Mouse (Mus musculus): ENCODE results near the gene Col2a1. TPM values are rescaled to one million over a fixed set of nuclear protein-coding genes. Genes with fewer than 3 reads are reported as not detected.
A peak's percentile ranks its signal among the peaks of the same experiment; 100 is the strongest.

Col2a1 gene
- polyA plus RNA-seq, 1 experiment from 2014 or later: 142 TPM

DNA sequence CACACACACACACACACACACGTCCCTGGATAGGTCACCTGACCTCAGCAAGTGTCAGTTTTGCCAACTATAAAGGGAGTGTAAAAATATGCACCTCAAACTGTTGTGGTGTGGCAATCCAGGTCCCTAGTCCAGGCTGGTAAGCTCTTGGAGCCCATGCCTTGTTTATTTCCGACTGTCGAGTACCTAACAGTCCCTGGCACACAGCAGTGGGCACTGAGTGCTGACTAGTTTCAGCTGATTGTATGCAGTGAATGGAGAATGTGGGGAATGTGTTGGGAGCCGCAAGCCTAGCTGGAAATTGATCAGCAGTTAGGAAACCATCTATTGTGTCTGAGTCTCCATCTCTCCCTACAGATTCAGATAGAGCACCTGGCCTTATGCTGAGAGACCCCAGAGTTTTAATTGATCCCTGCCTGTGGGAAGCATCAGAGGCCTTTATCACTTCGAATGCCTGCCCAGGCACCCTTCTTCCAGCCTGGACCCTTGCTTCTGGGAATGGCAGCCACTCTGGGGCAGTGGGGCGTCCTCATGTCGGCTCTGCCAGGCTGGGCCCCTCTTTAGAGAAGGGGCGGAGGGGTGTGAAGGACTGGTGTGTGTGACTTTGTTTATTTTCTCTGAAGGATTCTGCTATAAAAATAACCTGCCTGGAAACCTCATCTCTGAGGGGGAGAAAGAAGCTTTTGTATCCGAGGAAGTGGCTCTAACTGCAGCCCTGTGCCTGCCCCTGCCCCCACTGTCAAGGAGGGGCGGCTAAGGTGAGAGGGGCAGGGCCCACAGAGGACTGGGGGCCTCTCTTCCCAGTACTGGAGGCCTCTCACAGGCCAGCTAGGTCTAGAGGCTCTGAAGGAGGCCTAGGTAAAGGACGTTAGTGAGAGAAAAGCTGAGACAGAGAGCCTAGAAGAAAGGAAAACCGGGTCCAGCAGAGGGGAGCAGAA is 22.7 kb upstream of the Col2a1 start:
- no peak overlapping the region for H3K4me3 ChIP-seq
- peak overlapping the region; percentile 82 for H3K27ac ChIP-seq (replicated peaks)
- 0 out of 2 replicates have a peak, but pooled peaks cover 10% of the 10 kb centered on the region for H3K27me3 ChIP-seq (ENCODE audit: low read depth, poor library complexity, severe bottlenecking)
- DNase-seq (ENCODE audit: low spot score): no peak
- WGBS: 39% methylated on average over 12 of the region's 12 CpGs
- H3K4me1 ChIP-seq: peaks cover 50% of the 10 kb centered on the region
- peaks cover 1% of the 10 kb centered on the region; the same call in 1 of the 2 replicates for H3K36me3 ChIP-seq
- H3K9me3 ChIP-seq (replicated peaks): no peaks in the 10 kb centered on the region

DNA sequence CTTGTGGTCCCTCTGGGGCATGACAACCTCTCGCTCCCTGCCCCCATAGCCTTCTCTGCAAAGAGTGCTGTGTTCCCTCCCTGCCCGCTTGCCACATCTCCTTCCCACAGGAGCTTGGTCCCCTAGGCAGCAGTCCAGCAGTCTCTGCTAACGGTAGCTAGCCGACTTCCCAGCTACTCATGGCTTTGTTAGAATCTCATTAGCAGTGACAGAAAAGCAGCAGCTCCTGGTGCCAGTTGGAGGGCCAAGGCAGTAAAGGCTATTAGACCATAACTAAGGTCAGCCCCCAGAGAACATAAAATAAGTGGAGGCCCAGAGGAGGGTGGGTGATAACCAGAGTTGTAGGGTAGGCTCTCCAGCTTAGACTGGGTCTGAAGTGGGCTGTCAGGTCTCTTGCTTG is 21.1 kb upstream of the Col2a1 start:
- Histone ChIP-seq H3K36me3 (no peaks in the 10 kb centered on the region), H3K9me3 (replicated peaks) (no peaks in the 10 kb centered on the region), H3K4me1 (peaks cover 45% of the 10 kb centered on the region), H3K4me3 (no peak overlapping the region), H3K27ac (replicated peaks) (peak overlapping the region; percentile 38; the same call in 1 of the 2 replicates), H3K27me3 (ENCODE audit: low read depth, poor library complexity, severe bottlenecking) (0 out of 2 replicates have a peak, but pooled peaks cover 10% of the 10 kb centered on the region)
- no peak for DNase-seq (ENCODE audit: low spot score)
- WGBS: 42% methylated on average over 4 of the region's 4 CpGs

DNA sequence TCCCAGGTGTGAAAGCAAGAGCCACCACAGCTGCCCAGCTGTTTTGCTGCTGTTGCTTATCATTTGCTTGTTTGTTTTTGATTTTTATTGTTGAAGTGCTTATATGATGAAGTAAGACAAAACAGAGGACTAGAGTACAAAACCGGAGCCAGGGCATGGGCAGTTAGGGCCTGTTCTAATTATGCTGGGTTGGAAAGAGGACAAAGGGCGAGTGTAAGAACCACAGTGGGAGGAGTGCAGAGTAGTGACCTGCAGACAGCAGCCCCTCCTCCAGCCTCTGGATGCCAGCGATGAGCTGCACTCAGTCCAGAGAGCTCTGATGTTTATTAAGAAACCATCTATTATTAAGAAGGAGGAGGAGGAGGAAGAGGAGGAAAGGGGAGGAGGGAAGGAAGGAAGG is 18.6 kb upstream of the Col2a1 start:
- Histone ChIP-seq H3K27me3 (ENCODE audit: low read depth, poor library complexity, severe bottlenecking) (0 out of 2 replicates have a peak, but pooled peaks cover 10% of the 10 kb centered on the region), H3K9me3 (replicated peaks) (no peaks in the 10 kb centered on the region), H3K4me1 (peaks cover 45% of the 10 kb centered on the region), H3K36me3 (no peaks in the 10 kb centered on the region), H3K4me3 (no peak overlapping the region), H3K27ac (replicated peaks) (no peak overlapping the region)
- DNase-seq (ENCODE audit: low spot score): no peak
- WGBS: 35% methylated on average over 3 of the region's 3 CpGs

GRCm38 (mm10) chr15:98021886-98022285 is 17.4 kb upstream of the Col2a1 start:
- Histone ChIP-seq H3K4me1 (peaks cover 33% of the 10 kb centered on the region), H3K4me3 (no peak overlapping the region), H3K27me3 (ENCODE audit: low read depth, poor library complexity, severe bottlenecking) (0 out of 2 replicates have a peak, but pooled peaks cover 10% of the 10 kb centered on the region), H3K36me3 (no peaks in the 10 kb centered on the region), H3K9me3 (replicated peaks) (no peaks in the 10 kb centered on the region), H3K27ac (replicated peaks) (no peak overlapping the region)
- no peak for DNase-seq (ENCODE audit: low spot score)
- 75% methylated on average over 2 of the region's 2 CpGs for WGBS

DNA sequence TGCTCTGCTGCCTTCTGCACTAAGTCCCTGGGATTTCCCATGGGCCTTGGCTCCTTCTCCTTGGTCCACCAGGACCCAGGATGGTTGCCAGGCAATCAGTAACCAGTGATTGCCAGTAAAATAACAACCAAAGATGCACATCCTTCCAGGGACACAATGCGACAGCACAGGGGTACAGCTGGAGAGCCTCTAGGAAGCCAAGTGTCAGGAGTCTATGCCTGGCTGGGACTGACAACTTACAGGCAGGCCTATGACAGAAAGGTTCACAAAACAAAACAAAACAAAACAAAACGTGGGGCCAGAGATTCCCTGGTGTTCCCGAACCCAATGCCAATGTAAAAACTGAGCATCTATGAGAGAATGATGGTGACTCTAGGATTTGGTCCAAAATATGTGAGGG is 14.6 kb upstream of the Col2a1 start:
- 73% methylated on average over 3 of the region's 3 CpGs for WGBS
- peaks cover 16% of the 10 kb centered on the region for H3K4me1 ChIP-seq
- H3K4me3 ChIP-seq: no peak overlapping the region
- DNase-seq (ENCODE audit: low spot score): no peak
- no peaks in the 10 kb centered on the region for H3K36me3 ChIP-seq
- no peak overlapping the region for H3K27ac ChIP-seq (replicated peaks)
- no peaks in the 10 kb centered on the region for H3K27me3 ChIP-seq (ENCODE audit: low read depth, poor library complexity, severe bottlenecking)
- no peaks in the 10 kb centered on the region for H3K9me3 ChIP-seq (replicated peaks)

DNA sequence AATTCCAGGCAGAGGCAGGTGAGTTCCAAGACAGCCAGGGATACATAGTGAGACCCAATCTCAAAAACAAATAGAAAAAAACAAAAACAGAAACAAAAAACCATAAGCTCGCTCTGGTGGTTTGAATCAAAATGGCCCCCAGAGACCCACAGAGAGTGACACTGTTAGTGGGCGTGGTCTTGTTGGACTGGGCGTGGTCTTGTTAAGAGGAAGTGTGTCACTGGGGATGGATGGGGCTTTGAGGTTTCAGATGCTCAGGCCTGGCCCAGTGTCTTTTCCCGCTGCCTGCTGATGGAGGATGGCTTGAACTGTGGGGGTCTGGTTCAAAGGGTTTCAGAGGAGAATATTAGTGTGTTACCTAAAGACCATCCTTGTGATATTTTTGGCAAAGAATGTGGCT is 13.4 kb upstream of the Col2a1 start:
- peaks cover 11% of the 10 kb centered on the region for H3K4me1 ChIP-seq
- no peaks in the 10 kb centered on the region for H3K27me3 ChIP-seq (ENCODE audit: low read depth, poor library complexity, severe bottlenecking)
- no peak for DNase-seq (ENCODE audit: low spot score)
- no peaks in the 10 kb centered on the region for H3K9me3 ChIP-seq (replicated peaks)
- no peak overlapping the region for H3K4me3 ChIP-seq
- 75% methylated on average over 4 of the region's 4 CpGs for WGBS
- H3K36me3 ChIP-seq: no peaks in the 10 kb centered on the region
- H3K27ac ChIP-seq (replicated peaks): no peak overlapping the region

- no peaks in the 10 kb centered on the region for H3K36me3 ChIP-seq
- H3K4me3 ChIP-seq: no peak overlapping the region
- no peaks in the 10 kb centered on the region for H3K9me3 ChIP-seq (replicated peaks)
- DNase-seq (ENCODE audit: low spot score): no peak
- no peak overlapping the region for H3K27ac ChIP-seq (replicated peaks)
- H3K27me3 ChIP-seq (ENCODE audit: low read depth, poor library complexity, severe bottlenecking): 0 out of 2 replicates have a peak, but pooled peaks cover 14% of the 10 kb centered on the region
- H3K4me1 ChIP-seq: no peaks in the 10 kb centered on the region
- WGBS: 67% methylated on average over 6 of the region's 6 CpGs
Measured at GRCm38 (mm10) chr15:98012810-98013209, 8.3 kb upstream of the Col2a1 start.

- peaks cover 34% of the 10 kb centered on the region for H3K27me3 ChIP-seq (ENCODE audit: low read depth, poor library complexity, severe bottlenecking)
- 8% methylated on average over 11 of the region's 11 CpGs for WGBS
- H3K36me3 ChIP-seq: 0 out of 2 replicates have a peak, but pooled peaks cover 2% of the 10 kb centered on the region
- H3K4me3 ChIP-seq: peak overlapping the region; percentile 86
- peak; percentile 32 for DNase-seq (ENCODE audit: low spot score)
- H3K9me3 ChIP-seq (replicated peaks): no peaks in the 10 kb centered on the region
- peaks cover 55% of the 10 kb centered on the region for H3K4me1 ChIP-seq
- peak overlapping the region; percentile 96 for H3K27ac ChIP-seq (replicated peaks)
Measured at GRCm38 (mm10) chr15:98005181-98005580, 686 bp upstream of the Col2a1 start.

DNA sequence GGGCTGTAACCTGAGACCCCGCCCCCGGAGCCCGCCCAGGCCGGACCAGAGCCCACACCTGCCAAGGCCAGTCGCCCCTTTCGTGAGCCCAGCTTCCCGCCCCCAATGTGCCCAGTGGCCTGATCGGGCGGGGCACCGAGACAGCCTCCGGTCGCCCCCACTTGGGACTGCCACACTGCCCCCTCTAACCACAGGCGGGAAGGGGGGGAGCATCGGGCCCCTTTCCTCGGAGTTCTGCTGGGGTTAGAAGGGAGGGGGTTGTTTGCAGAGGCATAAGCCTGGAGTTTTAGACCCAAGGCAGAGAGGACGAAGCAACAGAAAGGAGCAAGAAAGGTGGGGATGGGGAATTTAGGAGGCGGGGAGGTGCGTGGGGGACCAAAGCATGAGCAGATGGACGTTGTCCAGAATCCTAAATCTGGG is 255 bp upstream of the Col2a1 start:
- Histone ChIP-seq H3K4me1 (peaks cover 59% of the 10 kb centered on the region), H3K9me3 (replicated peaks) (no peaks in the 10 kb centered on the region), H3K27ac (replicated peaks) (peak overlapping the region; percentile 96), H3K4me3 (peak overlapping the region; percentile 86), H3K36me3 (peaks cover 7% of the 10 kb centered on the region), H3K27me3 (ENCODE audit: low read depth, poor library complexity, severe bottlenecking) (peaks cover 38% of the 10 kb centered on the region)
- DNase-seq (ENCODE audit: low spot score): no peak
- WGBS: 0% methylated on average over 19 of the region's 19 CpGs

DNA sequence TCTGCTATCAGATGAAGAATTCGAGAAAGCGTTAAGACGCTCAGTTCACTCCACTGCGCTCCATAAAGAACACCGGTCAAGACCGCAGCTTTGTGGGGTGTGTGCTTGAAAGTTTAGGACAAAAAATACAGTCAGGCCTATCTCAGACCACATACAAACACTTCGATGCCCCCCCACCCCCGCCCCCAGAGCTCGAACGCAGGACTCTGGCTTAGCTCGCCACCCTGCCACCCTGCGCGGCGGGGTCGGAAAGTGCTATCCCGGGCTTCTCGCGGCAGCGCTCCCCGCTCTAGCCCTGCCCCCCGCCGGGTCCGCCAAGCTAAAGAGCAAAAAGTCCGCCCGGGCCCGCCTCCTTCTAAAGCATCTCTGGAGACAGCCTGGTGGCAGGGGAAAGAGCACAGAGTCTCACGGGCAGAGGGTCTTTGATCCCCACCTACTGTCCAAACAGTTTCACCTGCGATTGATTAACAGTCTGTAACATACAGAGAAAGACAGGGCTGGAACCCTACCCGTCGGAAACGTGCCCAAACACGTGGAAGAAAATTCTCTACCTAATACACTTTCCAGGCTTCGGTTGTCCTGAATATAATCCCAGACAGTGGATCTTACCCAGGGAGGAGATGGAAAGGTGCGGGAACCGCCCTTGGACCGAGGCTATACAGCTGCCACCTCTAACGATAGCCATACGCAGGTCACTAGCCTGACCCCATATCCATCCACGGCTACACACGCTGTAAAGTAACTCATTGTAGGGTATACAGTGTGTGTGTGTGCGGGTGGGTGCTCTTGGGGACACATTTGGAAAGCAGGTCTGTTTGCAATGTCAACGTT is 1.3 kb downstream of the Col2a1 start:
- peak overlapping the region; percentile 96 for H3K27ac ChIP-seq (replicated peaks)
- no peaks in the 10 kb centered on the region for H3K9me3 ChIP-seq (replicated peaks)
- DNase-seq (ENCODE audit: low spot score): peak; percentile 81
- peaks cover 70% of the 10 kb centered on the region for H3K4me1 ChIP-seq
- H3K4me3 ChIP-seq: peak overlapping the region; percentile 86
- peaks cover 22% of the 10 kb centered on the region for H3K36me3 ChIP-seq
- WGBS: under 1% methylated on average over 42 of the region's 42 CpGs
- peaks cover 45% of the 10 kb centered on the region for H3K27me3 ChIP-seq (ENCODE audit: low read depth, poor library complexity, severe bottlenecking)

DNA sequence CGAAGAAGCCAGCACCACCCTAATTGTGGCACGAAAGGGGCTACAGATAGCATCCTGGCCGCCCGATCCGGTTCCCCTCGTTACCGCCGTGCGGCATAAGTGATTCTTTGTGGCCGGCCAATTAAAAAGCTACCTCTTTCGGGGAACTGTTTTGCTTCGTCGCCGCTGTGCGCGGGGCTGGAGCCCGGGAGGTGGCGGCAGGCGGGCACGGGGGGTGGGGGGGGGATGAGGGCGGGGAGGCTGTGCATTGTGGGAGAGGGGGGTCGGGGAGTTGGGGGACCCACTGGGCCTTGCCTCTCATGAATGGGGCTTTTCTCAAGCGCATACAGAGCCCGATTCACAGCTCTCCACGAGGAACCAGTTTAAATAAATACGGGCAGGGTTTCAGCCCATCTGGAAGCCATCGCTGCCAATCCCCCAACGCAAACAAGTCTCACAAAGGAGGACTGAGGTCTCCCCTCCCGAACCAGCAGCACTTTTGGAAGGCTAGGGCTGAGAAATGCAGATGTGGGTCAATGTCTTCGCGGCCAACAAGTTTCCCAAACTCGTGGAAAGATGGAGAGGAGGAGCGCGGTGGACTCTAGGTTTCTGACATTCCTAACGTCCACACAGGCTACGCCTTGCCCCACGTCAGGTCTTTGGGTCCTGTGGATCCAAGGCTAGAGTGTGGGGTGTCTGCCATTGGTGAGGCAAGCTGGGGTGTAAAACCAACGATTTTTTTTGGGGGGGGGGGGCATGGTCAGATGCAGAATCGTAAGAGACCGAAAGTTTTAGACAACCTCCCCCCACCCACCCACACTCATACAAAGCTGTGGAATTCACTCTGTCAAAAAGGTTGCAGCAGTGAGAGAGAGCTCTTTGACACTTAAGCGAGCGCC is 2.1 kb downstream of the Col2a1 start:
- H3K27ac ChIP-seq (replicated peaks): peak overlapping the region; percentile 96
- H3K4me3 ChIP-seq: peak overlapping the region; percentile 86
- peaks cover 70% of the 10 kb centered on the region for H3K4me1 ChIP-seq
- H3K27me3 ChIP-seq (ENCODE audit: low read depth, poor library complexity, severe bottlenecking): peaks cover 42% of the 10 kb centered on the region
- peak; percentile 75 for DNase-seq (ENCODE audit: low spot score)
- H3K36me3 ChIP-seq: peaks cover 31% of the 10 kb centered on the region
- no peaks in the 10 kb centered on the region for H3K9me3 ChIP-seq (replicated peaks)
- WGBS: under 1% methylated on average over 42 of the region's 42 CpGs
